Mouse (Mus musculus): ENCODE measurements around the gene Olfr263.

DNA sequence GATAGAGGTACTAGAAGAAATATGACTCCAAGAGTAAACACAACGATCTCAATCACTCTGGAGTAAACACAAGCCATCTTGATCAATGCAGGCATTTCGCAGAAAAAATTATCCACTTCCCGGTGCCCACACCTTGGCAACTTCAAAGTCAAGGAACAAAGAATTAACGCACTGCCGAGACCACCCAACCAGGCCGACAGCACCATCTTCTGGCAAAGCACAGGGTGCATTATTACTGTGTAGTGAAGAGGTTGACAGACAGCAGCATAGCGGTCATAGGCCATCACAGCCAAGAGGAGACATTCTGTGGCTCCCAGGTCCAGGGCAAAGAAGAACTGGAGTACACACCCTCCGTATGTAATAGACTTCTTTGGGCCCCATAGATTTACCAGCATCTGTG is 13.0 kb downstream of the Olfr263 start:
- TF ChIP-seq POLR2A (IDR thresholded peaks at IDR 0.05; ENCODE audit: low read depth, low read length) (no peak), CTCF (conservative IDR thresholded peaks at IDR 0.05; ENCODE audit: insufficient read depth, insufficient read length, low read depth, low read length) (no peak; the same call in 1 of the 2 replicates)

All from kidney, adult 2 months (tissue).